Mouse (Mus musculus): ENCODE measurements at regions not wholly inside any gene's neighbourhood (a gene's known extent, or its start where the extent isn't known, plus 50 kb on each side); places are given as distances from the start of the nearest gene placed in this dataset.
"Not testable (repeated sequence)": the region's sequence is repeated elsewhere in the genome, so short reads cannot be mapped to it uniquely, and the experiment has no call there.

DNA sequence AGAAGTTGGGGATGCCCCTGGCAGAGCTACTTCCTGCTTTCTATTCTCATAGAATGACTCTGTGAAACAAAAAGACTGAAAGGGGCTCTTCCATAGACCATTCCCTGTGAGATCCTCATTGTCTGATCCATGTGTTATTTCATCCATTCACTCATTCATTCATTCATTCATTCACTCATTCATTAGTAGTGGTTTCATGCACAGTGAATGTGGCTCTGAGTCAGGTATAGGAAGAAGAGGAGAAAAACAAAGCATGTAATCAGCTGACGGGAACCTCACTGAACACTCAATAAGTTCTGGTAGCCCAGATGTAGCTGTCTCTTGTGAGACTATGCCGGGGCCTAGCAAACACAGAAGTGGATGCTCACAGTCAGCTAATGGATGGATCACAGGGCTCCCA lies 217.0 kb downstream of the Gm31371 start:
- not testable (repeated sequence) for TF ChIP-seq EP300, CTCF (IDR thresholded peaks at IDR 0.05)

Measured in lung, postnatal 0 days (tissue).